Mouse (Mus musculus) megakaryocyte, embryonic 14.5 days (primary cell): Measurements from ENCODE around the gene Nsmce1.

Experiments
- FLI1 ChIP-seq: IDR thresholded peaks from 2 replicates; pipeline ENCODE4 v1.6.1; 2012; ENCODE audit warnings: low read length, inconsistent platforms, mixed read lengths
- GATA1 ChIP-seq: IDR thresholded peaks from 3 replicates; pipeline ENCODE4 v1.6.1; 2012; ENCODE audit warnings: mixed read lengths, low read length, inconsistent platforms, borderline replicate concordance

DNA sequence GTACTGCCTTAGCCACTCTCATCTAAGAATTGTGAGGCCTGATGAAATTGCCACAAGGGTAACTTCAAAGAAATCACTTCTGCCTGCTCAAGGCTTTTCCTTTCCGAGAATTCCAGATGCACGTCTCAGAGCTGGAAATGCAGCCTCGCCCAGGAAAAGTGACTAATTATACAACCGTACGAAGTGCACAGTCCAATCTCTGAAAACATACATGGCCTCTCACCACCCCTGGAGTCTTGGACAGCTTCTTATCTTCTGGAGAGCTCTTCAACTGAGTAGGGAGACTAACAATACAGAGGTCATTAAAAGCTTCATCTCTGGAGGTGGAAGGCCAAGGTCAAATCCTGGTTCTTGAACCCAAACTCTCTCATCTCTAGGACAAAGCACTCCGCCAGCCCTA lies 1.2 kb upstream of the Nsmce1 start:
- TF ChIP-seq GATA1 (no peak), FLI1 (no peak)
